Mouse (Mus musculus) stomach, embryonic 16.5 days (tissue): ENCODE results near the gene Ace. TPM values are rescaled to one million over a fixed set of nuclear protein-coding genes. Genes with fewer than 3 reads are reported as not detected.

Experiments used
- ATAC-seq: fragments of 200-750 bp; cut with Nextera tagmentation; 2 replicates; pipeline ENCODE4 v1.8.0; 2017; ENCODE audit warnings: moderate number of reproducible peaks, moderate TSS enrichment; ENCODE audit not compliant: insufficient read depth, low FRiP score
- H3K27ac ChIP-seq: fragments of 300-500 bp; sonication (generic); 2 replicates; pipeline ENCODE4 v1.5.1; 2014; ENCODE audit warnings: low read length
- H3K27me3 ChIP-seq: fragments of 300-500 bp; sonication (generic); 2 replicates; pipeline ENCODE4 v1.6.1; 2014; ENCODE audit warnings: low read length, control low read depth, mixed read lengths; ENCODE audit not compliant: control insufficient read depth, insufficient read depth
- H3K36me3 ChIP-seq: fragments of 300-500 bp; sonication (generic); 2 replicates; pipeline ENCODE4 v1.6.1; 2014; ENCODE audit warnings: low read length; ENCODE audit not compliant: control insufficient read depth, insufficient read depth
- H3K4me1 ChIP-seq: fragments of 300-500 bp; sonication (generic); 2 replicates; pipeline ENCODE4 v1.6.1; 2014; ENCODE audit warnings: low read length, control low read depth, mixed read lengths; ENCODE audit not compliant: control insufficient read depth, insufficient read depth
- H3K4me2 ChIP-seq: fragments of 300-500 bp; sonication (generic); 2 replicates; pipeline ENCODE4 v1.6.1; 2014; ENCODE audit warnings: low read depth, low read length, mixed read lengths
- H3K4me3 ChIP-seq: fragments of 300-500 bp; sonication (generic); replicated peaks from 2 replicates; pipeline ENCODE4 v1.5.1; 2014; ENCODE audit warnings: mild to moderate bottlenecking, low read length
- H3K9ac ChIP-seq: fragments of 300-500 bp; sonication (generic); 2 replicates; pipeline ENCODE4 v1.6.1; 2014; ENCODE audit warnings: low read length
- H3K9me3 ChIP-seq: fragments of 300-500 bp; sonication (generic); replicated peaks from 2 replicates; pipeline ENCODE4 v1.6.1; 2016; ENCODE audit warnings: low read length, control low read depth; ENCODE audit not compliant: control insufficient read depth
- WGBS: fragments of 180-500 bp; shearing (Covaris S2); extraction: QIAGEN DNeasy Blood & Tissue Kit; methylation state at CpG from one replicate; pipeline ENCODE4 v1.1.7; 2014; 5-methylcytosine and 5-hydroxymethylcytosine counted together
- polyA plus RNA-seq: library from polyadenylated mRNA; unstranded; fragments of >200 nt; fragmentation: Nextera tagmentation; extraction: Ambion mirVana; gene quantifications from 2 replicates; pipeline ENCODE4 v1.2.1, GENCODE M21; 2015

Gene Ace
- polyA plus RNA-seq, 1 experiment from 2014 or later: 3.3 TPM

DNA sequence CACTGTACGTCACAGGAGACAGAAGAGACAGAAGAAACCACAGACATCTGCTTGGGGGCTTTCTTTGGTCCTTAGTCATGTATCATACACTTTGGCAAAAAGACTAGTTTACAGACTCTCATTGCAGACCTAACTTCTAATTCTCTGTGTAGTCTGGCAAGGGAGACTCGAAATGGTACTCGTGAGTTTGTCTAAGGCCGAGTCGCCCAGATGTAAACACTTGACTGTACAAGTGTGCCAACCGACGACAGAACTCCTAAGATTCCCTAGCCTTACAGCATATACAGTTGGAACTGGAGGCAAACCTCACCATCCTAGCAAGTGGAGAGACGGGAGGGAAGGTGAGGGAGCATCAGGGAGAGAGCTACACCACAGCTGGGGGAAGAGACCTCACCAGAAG, 34.0 kb upstream of the Ace start:
- 77% methylated on average over 8 of the region's 8 CpGs for WGBS
- ATAC-seq: no peak
- Histone ChIP-seq H3K4me2 (no peak overlapping the region), H3K4me1 (0 out of 2 replicates have a peak, but pooled peaks cover 9% of the 10 kb centered on the region), H3K27ac (no peak overlapping the region), H3K36me3 (no peaks in the 10 kb centered on the region), H3K9me3 (no peaks in the 10 kb centered on the region), H3K27me3 (no peaks in the 10 kb centered on the region), H3K9ac (no peak overlapping the region), H3K4me3 (no peak overlapping the region)

DNA sequence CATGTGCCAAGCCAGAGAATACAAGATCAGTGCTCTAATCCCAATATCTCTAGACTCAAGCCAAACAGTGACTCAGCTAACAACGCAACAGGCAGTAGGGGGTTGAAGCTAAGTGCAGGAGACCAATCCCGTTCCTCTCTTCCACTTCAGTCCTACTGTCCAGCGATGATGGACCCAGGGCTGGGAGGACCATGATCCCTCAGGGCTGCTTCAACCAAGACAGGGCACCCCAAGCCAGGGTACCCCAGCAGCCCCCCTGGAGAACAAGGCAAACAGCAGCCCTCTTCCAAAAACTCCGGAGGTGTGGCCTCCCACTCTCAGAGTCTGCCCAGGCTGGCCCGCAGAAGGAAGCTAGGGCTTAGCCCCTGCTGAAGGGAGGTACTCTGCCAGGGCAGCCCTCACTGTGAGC, 33.4 kb upstream of the Ace start:
- no peak; the same call in 1 of the 2 replicates for ATAC-seq
- WGBS: 51% methylated on average over 5 of the region's 5 CpGs
- no peak overlapping the region for H3K4me2 ChIP-seq
- H3K27me3 ChIP-seq: no peaks in the 10 kb centered on the region
- H3K9me3 ChIP-seq: no peaks in the 10 kb centered on the region
- H3K36me3 ChIP-seq: no peaks in the 10 kb centered on the region
- 0 out of 2 replicates have a peak, but pooled peaks cover 9% of the 10 kb centered on the region for H3K4me1 ChIP-seq
- no peak overlapping the region for H3K4me3 ChIP-seq
- peak overlapping the region; percentile 38; the same call in 1 of the 2 replicates for H3K27ac ChIP-seq
- H3K9ac ChIP-seq: no peak overlapping the region

DNA sequence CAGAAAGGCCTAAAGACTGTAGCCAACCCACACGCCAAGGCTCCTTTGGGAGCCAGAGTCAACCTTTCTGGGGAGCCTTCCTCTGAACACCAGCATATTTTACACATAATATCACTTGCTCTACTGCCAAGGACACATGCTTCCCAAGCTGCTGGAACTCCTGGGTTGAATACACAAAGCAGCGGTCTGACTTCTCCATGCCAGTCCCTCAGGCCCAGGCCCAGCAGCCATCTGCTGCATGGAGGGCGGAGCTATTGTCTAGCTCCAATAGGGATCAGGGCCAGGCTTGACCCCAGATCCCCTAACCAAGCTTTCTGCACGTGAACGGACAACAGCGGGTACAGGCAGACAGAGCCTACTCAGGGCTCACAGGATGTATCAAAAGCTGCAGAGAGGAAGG, 32.9 kb upstream of the Ace start:
- H3K36me3 ChIP-seq: no peaks in the 10 kb centered on the region
- 60% methylated on average over 6 of the region's 6 CpGs for WGBS
- H3K4me3 ChIP-seq: no peak overlapping the region
- H3K27ac ChIP-seq: peak overlapping the region; percentile 41
- H3K4me1 ChIP-seq: 0 out of 2 replicates have a peak, but pooled peaks cover 9% of the 10 kb centered on the region
- no peaks in the 10 kb centered on the region for H3K9me3 ChIP-seq
- H3K27me3 ChIP-seq: no peaks in the 10 kb centered on the region
- peak; percentile 41; the same call in 1 of the 2 replicates for ATAC-seq
- no peak overlapping the region for H3K9ac ChIP-seq
- H3K4me2 ChIP-seq: no peak overlapping the region

DNA sequence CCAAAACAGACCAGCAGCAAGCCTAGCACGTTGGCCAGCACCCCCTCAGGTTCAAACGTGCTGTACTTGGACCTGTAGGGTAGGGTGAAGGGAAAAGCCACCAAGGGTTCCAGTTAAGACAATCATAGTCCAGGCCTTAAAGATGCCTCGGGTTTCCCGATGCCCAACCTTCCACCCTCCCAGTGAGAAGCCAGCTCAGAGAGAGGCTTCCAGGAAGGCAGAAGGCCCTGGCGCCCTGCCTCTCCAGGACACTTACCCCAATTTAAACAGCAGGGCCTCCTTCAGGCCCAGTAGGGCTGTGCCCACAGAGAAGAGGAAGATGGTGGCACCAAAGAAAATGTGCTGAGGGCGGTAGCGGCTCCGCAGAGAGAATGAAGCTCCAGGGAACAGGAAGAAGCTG, 32.2 kb upstream of the Ace start:
- Histone ChIP-seq H3K27me3 (no peaks in the 10 kb centered on the region), H3K27ac (no peak overlapping the region), H3K9ac (no peak overlapping the region), H3K4me1 (0 out of 2 replicates have a peak, but pooled peaks cover 9% of the 10 kb centered on the region), H3K4me2 (no peak overlapping the region), H3K9me3 (no peaks in the 10 kb centered on the region), H3K36me3 (no peaks in the 10 kb centered on the region), H3K4me3 (no peak overlapping the region)
- no peak for ATAC-seq
- WGBS: 91% methylated on average over 8 of the region's 8 CpGs

DNA sequence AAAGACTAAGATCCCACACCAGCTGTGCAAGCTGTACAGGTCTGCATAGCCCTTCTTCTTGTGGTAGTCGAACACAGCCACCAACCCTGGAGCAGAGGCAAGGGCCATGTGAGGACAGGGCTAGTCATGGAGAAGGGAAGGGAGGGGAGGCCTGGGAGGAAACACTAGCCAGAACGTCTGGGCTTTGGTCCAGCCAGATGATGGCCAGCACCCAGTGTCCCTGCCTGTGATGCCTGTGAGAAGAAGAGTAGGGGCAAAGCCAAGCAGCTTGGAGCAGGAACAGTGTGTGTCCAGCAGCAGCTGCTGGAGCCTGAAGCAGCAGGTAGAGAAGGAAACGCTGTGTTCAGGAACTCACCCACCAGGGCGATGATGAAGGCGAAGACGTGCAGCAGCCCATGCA, 31.5 kb upstream of the Ace start:
- H3K27me3 ChIP-seq: no peaks in the 10 kb centered on the region
- no peak for ATAC-seq
- no peak overlapping the region for H3K4me2 ChIP-seq
- H3K4me3 ChIP-seq: no peak overlapping the region
- H3K9ac ChIP-seq: no peak overlapping the region
- 85% methylated on average over 6 of the region's 6 CpGs for WGBS
- H3K4me1 ChIP-seq: 0 out of 2 replicates have a peak, but pooled peaks cover 9% of the 10 kb centered on the region
- H3K36me3 ChIP-seq: no peaks in the 10 kb centered on the region
- H3K27ac ChIP-seq: no peak overlapping the region
- H3K9me3 ChIP-seq: no peaks in the 10 kb centered on the region

DNA sequence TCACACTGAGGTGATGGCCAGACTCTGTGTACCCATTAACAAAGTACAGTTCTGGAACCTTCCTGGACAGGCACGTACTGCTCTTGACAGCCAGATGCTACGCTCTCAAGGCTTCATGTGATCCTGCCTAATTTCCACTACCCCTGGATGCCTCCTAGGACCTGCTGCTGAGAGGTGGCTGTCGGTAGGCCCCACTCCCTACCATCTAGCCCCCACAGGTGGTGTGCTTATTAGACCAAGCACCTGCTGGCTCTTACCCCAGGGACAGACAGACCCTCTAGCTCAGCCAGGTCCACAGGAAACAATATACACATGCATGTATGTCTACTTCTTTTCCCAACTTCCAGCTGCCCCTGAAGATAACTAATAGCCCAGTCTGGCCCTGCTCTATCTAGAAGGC, 30.8 kb upstream of the Ace start:
- no peak overlapping the region for H3K9ac ChIP-seq
- H3K27ac ChIP-seq: no peak overlapping the region
- H3K9me3 ChIP-seq: no peaks in the 10 kb centered on the region
- H3K36me3 ChIP-seq: no peaks in the 10 kb centered on the region
- 0 out of 2 replicates have a peak, but pooled peaks cover 9% of the 10 kb centered on the region for H3K4me1 ChIP-seq
- ATAC-seq: no peak
- H3K4me2 ChIP-seq: no peak overlapping the region
- H3K27me3 ChIP-seq: no peaks in the 10 kb centered on the region
- WGBS: 87% methylated on average over 3 of the region's 3 CpGs
- H3K4me3 ChIP-seq: no peak overlapping the region

DNA sequence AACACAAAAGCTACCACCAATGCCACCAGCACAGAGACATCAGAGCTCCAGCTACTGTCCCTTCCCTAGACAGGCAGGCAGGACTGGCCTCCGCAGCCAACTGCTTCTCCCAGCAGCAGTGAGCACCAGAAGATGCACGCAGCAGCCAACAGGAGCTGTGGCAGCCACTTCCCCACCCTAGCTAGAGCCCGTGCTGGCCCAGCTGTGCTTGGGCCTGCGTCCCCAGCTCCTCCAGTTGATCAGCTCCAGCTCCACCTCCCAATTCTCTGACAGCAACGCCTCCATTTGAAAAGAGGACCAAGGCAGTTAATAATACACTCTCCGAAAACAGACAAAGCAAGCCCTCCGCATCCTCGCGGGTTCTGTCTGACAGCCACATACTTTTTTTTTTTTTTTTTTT, 29.0 kb upstream of the Ace start:
- Histone ChIP-seq H3K4me2 (no peak overlapping the region), H3K9me3 (no peaks in the 10 kb centered on the region), H3K36me3 (no peaks in the 10 kb centered on the region), H3K27me3 (no peaks in the 10 kb centered on the region), H3K9ac (no peak overlapping the region), H3K4me1 (0 out of 2 replicates have a peak, but pooled peaks cover 8% of the 10 kb centered on the region), H3K4me3 (no peak overlapping the region), H3K27ac (no peak overlapping the region)
- ATAC-seq: no peak
- WGBS: 58% methylated on average over 9 of the region's 9 CpGs

DNA sequence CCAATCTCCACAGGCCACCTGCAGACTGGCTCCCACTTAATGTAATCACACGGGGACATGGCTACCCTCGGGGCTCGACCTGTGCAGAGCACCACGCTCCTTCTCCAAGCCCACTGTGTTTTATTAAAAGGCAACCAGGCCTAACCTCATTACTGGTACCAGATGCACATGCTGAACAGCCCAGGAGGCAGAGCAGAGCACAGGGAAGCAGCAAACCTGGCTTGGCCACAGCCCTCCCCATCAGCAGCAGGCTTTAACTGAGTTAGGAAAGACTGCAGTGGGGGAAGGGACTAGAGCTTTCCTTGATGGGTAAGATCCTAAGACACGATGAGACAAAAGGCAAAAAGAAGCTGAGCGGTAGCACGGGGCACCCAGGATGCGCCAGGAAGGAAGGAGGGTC, 25.8 kb upstream of the Ace start:
- H3K9me3 ChIP-seq: no peaks in the 10 kb centered on the region
- peaks cover 14% of the 10 kb centered on the region for H3K4me1 ChIP-seq
- no peak overlapping the region for H3K27ac ChIP-seq
- no peak overlapping the region for H3K9ac ChIP-seq
- H3K27me3 ChIP-seq: no peaks in the 10 kb centered on the region; the same call in 1 of the 2 replicates
- no peak for ATAC-seq
- H3K4me3 ChIP-seq: no peak overlapping the region
- no peak overlapping the region for H3K4me2 ChIP-seq
- WGBS: 70% methylated on average over 8 of the region's 8 CpGs
- no peaks in the 10 kb centered on the region for H3K36me3 ChIP-seq

DNA sequence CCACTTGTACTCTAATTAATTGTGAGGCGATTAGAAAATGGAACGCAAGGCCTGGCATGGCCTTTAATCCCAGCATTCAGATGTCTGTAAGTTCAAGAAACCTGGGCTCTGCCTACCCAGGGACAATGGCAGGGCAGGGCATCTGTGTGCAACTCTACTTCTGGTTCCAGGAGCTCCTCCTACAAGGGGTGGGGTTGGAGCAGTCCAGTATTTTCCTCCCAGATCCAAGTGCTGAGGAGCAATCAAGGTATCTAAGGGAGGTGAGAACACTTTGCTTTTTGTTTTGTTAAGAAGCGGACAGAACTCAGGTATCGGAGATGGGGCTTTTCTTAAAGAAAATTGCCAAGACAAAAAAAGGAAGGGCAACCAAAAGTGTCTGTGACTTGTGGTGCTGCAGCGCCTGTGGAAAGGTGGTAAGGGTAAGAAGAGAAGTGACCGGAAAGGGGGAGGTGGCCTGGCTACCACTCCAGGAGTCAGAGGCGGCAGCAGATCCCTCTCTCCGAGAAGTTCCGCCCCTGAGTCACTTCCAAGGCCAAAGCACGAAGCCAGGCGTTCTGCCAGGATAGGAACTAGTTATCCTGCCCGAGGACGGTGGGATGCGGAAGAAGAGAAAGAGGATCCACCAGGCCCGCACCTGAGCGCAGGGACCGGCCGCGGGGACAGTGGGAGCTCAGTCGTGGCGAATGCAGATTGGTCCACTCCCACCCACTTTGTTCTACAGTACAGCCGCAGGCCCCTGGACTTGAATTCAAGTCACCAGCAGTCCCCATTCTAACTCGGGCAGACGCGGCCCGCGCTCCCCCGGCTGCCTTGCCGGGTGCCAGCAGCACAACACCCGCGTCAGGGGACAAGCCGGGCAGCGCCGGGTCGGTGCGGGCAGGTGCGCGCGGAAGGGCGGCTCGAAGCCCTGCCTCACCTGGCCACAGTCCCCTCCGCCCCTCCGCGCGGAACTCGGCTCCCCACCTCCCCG, 24.3 kb upstream of the Ace start:
- Histone ChIP-seq H3K9ac (peak overlapping the region; percentile 80), H3K27ac (peak overlapping the region; percentile 92), H3K4me3 (peak overlapping the region; percentile 65), H3K9me3 (no peaks in the 10 kb centered on the region), H3K4me2 (peak overlapping the region; percentile 89), H3K4me1 (peaks cover 18% of the 10 kb centered on the region), H3K27me3 (no peaks in the 10 kb centered on the region; the same call in 1 of the 2 replicates), H3K36me3 (no peaks in the 10 kb centered on the region)
- peak; percentile 65; the same call in 1 of the 2 replicates for ATAC-seq
- WGBS: 6% methylated on average over 46 of the region's 47 CpGs
